Mouse (Mus musculus): Measurements from ENCODE around the gene Plod2. TPM values are rescaled to one million over a fixed set of nuclear protein-coding genes. Genes with fewer than 3 reads are reported as not detected.

The Plod2 gene
- polyA plus RNA-seq, 1 experiment from 2014 or later = 0.69 TPM

Other genes with a start within 250 kb of the Plod2 start
- not detected in 3 replicates for gene 1700057G04Rik, start 232.8 kb upstream of the Plod2 start, polyA plus RNA-seq (2018)
- gene Plscr4, start 84.8 kb upstream of the Plod2 start, polyA plus RNA-seq (2018) = 6.0 to 8.2 TPM (median 7.9 TPM) in 3 replicates